Mouse (Mus musculus) MN1 (cell line): ENCODE data around the gene Cldn14.
"Not testable (repeated sequence)": the region's sequence is repeated elsewhere in the genome, so short reads cannot be mapped to it uniquely, and the experiment has no call there.

Experiments used
- DNase-seq: peaks from one replicate; pipeline ENCODE4 v3.0.0-alpha.2; 2016; ENCODE audit warnings: low spot score

The Cldn14 gene

DNA sequence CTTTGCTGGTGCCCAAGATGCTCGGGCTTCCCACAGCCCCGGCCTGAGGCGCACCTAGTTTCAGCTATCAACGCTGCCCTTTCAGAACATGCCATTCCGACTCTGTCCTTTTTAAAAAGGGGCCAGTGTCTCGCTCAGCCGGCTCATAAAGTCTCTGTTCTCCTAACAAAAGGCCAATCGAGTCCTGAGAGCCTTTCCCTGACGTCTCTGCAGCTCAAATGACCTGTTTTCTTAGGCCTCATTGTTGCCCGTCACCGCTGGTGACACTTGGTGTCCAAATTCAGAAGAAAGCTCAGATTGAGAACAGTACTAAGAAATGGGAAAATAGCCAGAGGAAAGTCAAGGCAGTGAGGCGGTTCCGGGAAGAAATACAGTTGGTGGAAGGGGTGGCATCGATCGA, at the start of gene Cldn14:
Cldn14 (minus strand) TSS at position 101 of the 400 bp plus-strand sequence.
- no peak for DNase-seq

DNA sequence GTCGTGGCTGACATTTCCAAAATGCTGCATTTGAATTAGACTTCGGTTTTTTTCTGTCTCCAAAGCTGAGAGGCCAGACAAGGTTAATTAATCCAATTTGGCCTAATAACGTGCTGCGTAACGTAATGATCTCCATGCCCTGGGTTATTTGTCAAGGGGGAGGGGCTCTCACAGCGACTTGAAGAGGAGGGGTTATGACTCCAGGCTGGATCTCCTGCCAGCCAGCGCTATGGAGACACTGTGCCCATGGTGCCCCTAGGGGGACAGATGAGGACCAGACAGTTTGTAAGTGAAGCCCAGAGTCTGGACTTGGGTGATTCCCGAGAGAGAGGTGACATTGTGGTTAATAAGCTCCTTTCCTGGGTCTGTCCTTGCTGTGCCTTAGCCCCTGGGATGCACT, 46.9 kb upstream of the Cldn14 start:
- peak; percentile 67 for DNase-seq

DNA sequence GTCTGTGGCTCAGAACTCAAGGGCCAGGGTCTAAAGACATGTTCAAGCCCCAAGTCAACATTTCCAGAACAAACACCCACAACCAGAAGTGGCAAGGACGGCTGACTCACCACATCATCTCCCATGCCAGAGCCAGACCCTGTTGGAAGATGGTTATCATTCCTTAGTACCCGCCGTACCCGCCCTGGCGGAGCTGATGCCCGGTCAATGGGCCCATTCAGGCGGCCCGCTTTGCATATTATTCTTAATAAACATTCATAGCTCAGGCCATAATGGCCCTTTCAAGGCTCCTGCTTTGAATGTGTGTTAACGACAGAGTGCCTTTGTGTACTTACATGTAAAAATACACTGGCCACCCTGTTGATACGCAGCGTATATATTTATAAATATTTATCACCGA, 46.5 kb upstream of the Cldn14 start:
- DNase-seq, result peak; percentile 51

DNA sequence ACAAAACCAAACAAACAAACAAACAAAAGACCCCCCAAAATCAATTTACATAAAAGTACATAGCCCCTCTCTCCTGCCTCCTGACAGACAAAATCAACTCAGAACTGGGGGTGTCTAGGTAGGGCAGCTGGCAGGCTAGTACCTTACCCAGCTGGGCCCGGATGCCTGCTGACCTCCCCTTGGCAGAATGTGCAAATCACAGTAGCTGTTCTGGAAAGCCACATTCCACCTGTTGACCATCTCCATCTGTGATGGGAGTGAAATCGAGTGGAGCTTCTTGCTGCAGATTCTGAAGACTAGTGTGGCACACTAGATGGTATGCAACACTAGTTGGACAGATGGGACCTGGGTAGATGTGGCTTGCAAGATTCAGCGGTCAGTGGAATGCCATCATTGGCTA, 41.7 kb upstream of the Cldn14 start:
- DNase-seq, result no peak

DNA sequence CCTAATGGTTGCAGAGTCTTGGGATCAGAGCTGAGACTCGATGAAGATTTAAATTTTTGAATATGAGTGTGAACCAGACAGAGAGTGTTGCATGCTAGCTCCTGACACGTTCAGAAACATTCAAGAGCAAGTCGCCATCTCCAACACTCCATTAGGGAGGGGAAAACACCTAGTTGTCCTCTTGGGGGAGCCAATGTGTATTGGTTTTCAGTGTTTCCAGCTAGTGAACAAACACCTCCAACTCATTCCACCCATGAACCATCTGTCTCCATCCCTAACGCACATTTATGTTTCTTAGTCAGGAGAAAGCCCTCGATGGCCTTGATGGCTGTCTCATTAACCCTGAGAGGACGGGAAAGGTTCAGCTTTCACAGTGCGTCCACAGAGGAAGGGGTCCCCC, 36.4 kb upstream of the Cldn14 start:
- DNase-seq, result no peak

DNA sequence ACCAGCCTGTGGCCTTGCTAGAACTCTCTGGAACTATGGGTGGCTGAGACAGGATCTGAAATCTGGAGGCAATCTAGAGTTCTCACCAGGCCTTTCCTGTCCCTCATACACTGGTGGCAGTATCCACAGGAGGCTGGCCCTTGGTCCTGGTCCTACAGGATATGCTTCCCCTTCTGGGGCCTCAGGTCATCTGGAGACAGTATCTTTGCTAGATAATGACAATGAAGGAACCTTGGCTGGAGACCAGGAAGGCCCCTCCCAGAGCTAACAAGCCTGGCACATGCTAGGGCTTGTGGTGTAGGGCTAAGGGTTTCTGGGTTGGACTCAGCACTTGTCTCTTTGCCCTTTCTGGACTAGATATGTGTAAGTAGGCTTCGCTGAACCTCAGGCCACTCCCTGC, 35.2 kb upstream of the Cldn14 start:
- no peak for DNase-seq

DNA sequence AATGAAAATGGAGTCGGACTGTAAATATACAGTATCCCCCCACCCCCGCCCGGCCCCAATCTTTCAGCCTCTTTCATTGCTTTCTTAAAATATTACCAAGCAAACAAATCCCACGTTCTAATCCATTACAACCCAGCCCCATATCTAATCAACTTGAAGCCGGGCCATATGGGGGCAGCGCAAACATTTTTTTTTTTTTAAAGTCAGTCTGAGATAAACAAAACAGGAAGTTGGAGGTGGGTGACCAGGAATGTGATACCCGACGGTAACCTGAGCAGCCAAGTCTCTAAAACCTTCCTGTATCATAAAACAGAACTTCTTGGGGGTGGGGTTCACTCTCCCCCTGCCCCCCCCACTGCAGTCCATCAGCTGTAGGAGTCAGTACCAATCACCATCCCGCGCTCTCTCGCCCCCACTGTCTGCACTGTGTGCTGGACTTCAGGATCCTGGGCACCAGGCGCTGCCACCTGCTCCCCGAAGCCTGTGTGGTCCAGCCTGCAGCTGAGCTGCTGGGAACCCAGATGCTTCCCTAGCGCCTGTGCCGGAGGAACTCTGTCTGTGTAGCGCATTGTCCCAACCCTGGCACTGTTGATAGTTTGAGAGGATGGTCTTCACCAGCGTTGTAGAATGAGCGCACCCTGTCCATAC, 32.6 kb upstream of the Cldn14 start:
- no peak for DNase-seq

DNA sequence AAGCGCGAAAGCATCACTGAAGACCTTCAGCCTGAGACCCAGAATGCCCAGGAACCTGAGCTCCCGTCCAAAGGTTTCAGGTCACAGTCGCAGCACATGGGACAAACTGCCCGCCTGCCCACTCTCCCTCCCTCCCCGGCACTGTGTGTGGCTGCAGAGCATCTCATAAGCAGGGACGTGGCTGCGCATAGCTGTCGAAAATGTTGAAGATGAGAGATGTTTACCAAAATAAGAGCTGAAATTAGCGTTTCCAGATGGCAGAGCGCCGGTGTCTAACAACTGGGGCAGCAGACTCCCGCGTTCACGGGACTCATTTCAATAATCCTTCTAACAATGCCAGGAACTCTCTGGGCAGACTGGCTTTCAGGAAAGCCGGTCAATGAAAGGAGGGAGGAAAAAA, 31.8 kb upstream of the Cldn14 start:
- DNase-seq, result no peak

DNA sequence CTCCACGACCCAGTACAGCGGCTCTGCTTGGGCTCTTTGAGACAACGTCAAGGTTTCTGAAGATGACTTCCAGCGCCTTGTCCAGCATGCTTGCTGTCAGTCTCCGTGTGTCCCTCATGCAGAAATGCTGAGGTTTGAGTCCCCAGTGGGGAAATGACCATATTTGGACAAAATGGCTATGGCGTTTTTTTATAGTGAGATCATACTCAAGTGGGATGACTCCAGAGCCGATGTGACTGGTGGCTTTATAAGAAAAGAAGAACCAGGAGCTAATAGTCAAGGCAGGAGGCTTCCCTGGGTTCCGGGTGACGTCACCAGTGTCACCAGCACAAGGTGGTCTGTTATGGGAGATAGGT, 30.3 kb upstream of the Cldn14 start:
- no peak for DNase-seq

DNA sequence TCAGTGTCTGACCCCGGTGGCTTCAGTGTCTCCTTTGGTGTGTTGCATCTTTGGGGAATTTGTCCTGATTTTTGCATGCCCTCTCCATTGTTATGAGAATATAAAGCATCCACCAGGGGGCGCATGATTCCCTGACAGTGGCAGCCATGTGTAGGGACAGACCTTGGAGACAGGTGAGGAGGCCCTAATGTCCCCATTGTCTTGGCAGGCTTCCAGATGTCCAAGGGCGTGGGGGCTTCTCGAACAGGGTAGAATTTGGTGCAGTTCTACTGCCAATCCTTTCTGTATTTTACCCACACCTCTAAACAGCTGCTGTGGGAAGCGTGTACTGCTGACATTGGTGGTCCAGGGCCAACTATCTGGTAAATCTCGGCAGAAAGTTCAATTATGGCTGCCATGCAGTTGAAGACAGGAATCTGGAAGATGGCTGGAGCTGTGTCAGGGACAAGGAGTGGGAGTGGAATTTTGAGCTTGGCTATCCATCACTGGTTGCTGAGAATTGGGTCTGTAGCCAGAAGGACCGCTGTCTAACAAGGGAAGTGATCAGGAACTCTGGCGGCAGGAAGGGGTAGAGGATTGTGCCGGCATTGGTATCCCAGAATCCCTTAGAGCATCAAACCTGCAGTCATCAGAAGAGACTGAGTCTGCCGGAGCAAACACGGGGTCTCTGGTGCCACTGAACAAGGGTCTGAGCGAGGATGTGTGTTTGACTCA, 29.8 kb upstream of the Cldn14 start:
- DNase-seq, result peak; percentile 57

DNA sequence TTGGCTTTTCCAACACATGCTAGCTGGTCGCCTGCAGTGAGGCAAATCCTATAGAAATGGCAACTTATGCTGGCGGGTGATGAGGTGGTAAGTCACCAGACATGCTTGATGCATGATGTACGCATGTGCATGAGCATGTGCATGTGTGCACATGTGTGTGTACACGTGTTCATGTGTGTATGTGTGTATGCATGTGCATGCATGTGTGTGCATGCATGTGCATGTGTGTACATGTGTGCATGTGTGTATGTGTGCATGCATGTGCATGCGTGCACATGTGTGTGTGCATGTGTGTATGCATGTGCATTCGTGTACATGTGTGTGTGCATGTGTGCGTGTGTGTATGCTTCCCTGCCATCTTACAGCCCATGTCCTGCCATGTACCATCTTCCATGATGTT, 28.6 kb upstream of the Cldn14 start:
- DNase-seq, result no peak

DNA sequence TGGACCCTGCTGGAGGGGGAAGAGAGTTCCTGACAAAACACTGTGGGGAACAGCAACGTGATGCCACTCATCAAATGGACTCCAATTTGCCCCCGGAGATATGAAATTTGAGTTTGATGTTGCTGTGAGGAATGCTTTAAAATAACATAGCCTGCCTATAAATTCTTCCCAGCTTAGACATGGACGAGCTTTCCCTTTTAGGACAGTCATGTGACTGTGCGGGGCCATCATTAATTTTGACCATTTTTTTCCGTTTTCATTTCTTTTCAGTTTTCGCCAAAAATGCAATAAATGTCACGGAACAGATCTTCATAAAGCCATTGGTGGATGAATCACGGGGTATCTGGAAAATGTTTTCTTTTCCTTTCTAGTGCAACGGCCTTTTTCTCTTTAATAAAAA, 25.5 kb upstream of the Cldn14 start:
- DNase-seq, result no peak

DNA sequence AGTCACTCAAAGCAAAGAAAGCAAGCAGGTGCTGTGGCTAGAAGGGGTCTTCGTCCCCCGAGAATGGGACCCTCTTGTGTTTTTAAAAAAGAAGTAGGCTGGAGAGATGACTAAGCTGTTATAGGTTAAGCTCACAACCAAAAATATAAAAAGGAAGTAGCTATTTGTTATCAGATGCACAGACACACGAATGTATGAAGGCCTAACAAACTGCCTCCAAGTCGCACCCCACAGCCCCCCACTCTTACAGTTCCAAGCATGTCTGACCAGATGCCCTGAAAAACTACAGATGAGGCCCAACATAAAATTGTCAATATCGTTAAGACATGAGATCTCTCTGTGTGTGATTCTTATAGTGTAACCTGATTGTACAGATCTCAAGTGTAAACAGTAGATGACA, 23.6 kb upstream of the Cldn14 start:
- DNase-seq, result no peak

DNA sequence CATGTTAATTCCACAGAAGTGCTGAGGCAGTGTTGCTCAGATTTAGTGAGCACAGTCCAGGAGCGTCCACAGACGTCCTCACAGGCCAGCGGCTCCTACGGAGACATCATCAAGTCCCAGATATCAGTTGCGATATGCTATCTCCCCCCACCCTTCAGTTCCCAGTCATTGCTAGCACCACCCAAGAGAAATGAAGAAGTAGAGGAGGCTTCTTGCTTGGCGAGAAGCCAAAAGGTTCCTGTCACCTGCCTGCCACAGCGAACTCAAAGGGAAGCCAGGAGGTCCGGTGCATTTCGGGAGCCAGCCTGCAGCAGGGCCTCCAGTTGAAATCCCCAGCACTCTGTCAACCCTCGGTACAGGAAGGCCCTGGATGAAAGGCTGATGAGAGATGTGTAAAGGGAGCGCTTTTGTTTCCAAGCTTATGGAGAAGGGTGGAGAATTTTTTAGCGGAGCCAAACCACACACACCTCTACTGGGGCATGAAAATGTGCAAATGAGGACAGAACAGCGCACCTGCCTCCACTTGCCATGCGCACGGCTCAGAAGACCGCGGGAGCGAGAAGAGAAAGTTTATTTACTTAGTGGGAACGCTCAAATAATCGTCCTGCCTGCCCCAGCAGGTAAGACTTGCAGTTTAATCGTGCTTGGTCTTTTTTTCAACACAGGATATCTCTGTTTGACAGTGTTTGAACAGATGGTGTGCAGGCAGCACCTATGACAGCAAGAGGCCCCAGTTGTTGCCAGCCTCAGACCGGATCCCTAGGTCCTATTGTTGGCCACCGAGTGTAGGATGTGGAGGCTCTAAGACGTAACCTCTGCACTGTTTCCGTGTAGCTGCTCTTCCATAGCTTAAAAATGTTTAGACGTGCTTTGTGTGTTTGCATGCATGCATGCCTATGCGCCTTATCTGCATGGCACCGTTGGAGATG, 15.0 kb upstream of the Cldn14 start:
- no peak for DNase-seq

DNA sequence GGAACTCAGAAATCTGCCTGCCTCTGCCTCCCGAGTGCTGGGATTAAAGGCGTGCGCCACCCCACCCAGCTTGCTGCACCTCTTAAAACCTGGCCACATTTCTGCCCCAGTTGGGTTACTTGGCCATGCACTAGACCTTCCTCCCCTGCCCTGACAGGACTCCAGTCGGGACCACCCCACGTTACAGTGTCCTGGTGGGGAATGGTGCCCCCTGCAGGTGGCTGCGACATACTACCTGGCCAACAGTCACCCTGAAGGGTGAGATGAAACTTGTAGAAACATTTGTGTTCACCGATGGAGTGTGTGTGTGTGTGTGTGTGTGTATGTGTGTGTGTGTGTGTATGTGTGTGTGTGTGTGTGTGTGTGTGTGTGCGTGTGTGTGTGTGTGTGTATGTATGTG, 11.1 kb upstream of the Cldn14 start:
- DNase-seq, result not testable (repeated sequence)

DNA sequence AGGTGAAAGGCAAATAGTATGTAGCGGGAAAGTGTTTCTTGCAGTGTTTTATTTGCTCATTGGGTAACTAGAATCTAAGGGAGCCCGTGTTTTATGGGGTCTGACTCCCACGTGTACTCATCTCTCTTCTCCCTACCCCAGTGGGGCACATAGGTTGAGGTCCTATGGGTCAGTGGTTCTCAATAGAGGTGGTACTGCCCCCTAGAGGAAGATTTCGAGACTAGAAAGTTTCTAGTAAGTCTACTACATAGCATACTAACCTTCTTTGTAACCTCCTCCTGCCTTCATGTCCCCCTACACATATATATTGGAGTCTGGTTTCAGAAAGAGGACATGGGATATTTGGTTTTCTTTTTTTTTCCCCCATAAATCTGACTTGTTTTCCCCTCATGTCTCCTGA, 9.3 kb upstream of the Cldn14 start:
- no peak for DNase-seq

DNA sequence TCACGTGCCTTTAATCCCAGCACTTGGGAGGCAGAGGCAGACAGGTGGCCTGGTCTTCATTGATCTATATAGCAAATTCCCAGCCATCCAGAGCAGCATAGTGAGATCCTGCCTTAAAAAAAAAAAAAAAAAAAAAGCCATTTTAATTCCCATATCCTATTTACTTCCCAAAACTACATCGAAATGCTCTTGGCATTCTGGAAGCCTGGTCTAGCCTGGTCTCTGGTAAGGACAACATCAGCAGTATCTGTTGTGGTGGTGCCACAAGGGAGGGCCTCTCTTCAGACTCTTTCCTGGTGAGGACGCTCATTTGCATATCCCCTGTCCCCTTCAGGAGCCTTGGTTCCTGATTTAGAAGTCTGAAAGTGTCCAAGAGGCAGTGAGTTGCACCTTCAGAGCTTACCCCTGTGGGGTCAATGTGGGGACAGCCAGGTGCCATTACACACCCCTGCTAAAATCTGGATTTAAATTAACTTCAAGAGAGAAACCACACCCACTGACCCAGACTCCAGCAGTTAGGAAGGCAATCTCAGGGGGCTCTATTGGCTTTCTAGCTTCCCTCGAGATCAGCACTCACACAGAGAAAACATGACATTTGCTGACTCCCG, 6.0 kb upstream of the Cldn14 start:
- DNase-seq, result no peak

DNA sequence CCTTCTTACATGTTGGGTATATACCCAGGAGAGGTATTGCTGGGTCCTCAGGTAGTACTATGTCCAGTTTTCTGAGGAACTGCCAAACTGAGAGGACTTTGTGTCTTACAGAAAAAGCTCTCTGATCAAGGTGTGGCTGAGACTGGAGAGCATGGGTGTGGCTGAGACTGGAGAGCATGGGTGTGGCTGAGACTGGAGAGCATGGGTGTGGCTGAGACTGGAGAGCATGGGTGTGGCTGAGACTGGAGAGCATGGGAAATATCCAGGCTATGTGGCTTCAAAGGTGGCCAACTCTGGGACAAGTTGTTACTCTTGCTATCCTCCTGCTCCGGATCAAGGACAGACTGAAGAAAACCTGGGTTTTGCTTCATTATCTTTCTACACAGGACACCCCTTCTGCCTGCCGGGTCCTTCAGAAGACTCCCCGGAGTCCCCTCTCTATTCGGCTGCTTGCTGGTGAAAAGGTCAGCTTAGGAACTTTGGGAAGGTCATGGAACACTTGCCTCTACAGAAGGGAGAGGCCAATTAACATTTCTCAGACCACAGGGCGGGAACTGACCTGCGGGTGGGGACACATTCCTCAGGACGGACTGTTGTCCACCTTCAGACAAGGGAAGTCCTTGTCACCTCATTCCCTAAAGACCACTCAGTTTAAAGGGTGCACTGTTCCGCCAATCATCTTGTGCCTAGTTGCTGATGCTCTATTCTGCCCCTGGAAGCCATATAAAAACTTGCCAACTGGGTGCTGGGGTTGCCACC, 4.9 kb upstream of the Cldn14 start:
- DNase-seq, result not testable (repeated sequence)

DNA sequence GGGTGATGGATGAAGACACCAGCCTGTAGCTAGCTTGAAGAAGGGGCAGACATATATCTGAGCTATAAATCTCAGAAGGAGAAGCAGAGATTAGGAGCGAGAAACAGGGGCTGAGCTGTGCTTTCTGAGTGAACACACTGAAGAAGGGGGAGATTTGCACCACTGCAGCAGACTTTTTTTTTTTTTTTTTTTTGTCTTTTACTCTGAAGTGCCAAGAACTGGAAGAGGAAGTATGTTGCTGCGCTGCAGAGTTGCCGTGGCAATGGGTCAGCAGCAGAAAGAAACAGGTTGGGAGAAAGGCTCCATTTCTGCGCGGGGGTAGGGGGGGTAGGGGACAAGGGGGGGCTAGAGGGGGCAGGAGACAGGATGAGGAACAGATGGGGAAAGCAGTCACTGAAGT, 2.6 kb upstream of the Cldn14 start:
- no peak for DNase-seq

DNA sequence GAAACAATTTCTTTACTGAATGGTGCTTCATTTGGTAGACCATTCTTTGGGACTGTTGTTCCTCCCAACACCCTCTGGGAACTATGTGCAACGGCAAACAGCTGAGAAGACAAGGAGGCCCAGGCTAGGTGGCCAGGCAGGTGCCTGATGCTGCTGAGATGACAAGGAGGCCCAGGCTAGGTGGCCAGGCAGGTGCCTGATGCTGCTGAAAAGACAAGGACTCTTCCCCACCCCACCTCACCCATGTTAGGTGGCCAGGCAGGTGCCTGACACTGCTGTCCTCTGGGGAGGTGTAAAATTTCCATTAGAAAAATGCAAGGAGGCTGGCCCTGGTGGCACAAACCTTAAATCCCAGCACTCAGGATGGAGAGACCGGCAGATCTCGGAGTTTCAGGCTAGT, 2.0 kb upstream of the Cldn14 start:
- DNase-seq, result no peak

DNA sequence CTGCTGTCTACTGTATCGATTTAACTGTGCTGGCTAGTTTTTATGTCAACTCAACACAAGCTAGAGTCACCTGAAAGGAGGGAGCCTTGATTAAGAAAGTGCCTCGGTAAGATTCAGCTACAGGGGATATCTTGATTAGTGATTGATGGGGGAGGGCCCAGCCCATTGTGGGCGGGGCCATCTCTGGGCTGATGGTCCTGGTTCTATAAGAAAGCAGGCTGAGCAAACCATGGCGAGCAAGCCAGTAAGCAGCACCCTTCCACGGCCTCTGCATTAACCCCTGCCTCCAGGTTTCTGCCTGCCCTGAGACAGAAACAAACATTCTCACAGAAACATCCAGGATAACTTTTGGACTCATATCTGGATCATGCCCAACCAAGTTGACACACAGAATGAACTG, 1.5 kb upstream of the Cldn14 start:
- DNase-seq, result no peak

DNA sequence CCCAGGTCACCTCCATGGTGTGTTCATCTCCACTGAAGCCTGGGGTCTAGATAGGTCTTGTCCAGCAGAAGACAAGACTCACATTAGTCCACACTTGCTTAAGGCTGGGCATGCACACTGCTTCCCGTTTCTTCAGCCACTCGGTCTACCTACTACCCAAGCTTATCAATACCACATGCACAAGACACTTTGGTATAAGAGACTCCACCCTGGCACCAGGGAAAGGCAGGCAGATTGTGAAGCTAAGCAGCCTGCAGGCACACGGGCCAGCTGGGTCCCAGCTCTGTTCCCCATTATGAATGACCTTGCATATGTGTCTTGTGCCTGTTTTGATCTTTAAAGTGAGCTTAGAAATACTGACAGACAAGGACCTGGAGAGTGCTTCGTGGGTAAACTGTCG, 719 bp upstream of the Cldn14 start:
- no peak for DNase-seq
